Mouse (Mus musculus) stomach, embryonic 14.5 days (tissue): ENCODE measurements around the gene Dcun1d3. TPM values are rescaled to one million over a fixed set of nuclear protein-coding genes. Genes with fewer than 3 reads are reported as not detected.

Experiments
- ATAC-seq: fragments of 200-750 bp; cut with Nextera tagmentation; 2 replicates; pipeline ENCODE4 v1.8.0; 2017; ENCODE audit warnings: low read depth, moderate TSS enrichment; ENCODE audit not compliant: insufficient number of reproducible peaks, insufficient read depth, low FRiP score
- H3K27ac ChIP-seq: fragments of 300-500 bp; sonication (generic); 2 replicates; pipeline ENCODE4 v1.5.1; 2014; ENCODE audit warnings: mild to moderate bottlenecking, low read length, moderate library complexity, mixed read lengths
- H3K27me3 ChIP-seq: fragments of 300-500 bp; sonication (generic); 2 replicates; pipeline ENCODE4 v1.6.1; 2014; ENCODE audit warnings: low read length, control low read depth, mixed read lengths; ENCODE audit not compliant: control insufficient read depth, insufficient read depth
- H3K36me3 ChIP-seq: fragments of 300-500 bp; sonication (generic); 2 replicates; pipeline ENCODE4 v1.6.1; 2014; ENCODE audit warnings: mild to moderate bottlenecking, control low read depth, low read length, moderate library complexity, mixed read lengths; ENCODE audit not compliant: control insufficient read depth, insufficient read depth
- H3K4me1 ChIP-seq: fragments of 300-500 bp; sonication (generic); 2 replicates; pipeline ENCODE4 v1.6.1; 2014; ENCODE audit warnings: low read length, control low read depth, mixed read lengths; ENCODE audit not compliant: control insufficient read depth, insufficient read depth
- H3K4me2 ChIP-seq: fragments of 300-500 bp; sonication (generic); replicated peaks from 2 replicates; pipeline ENCODE4 v1.6.1; 2014; ENCODE audit warnings: low read depth, low read length, control low read depth
- H3K4me3 ChIP-seq: fragments of 300-500 bp; sonication (generic); 2 replicates; pipeline ENCODE4 v1.5.1; 2014; ENCODE audit warnings: low read depth, low read length, control low read depth
- H3K9ac ChIP-seq: fragments of 300-500 bp; sonication (generic); replicated peaks from 2 replicates; pipeline ENCODE4 v1.6.1; 2014; ENCODE audit warnings: low read depth, mild to moderate bottlenecking, control low read depth, low read length, moderate library complexity, mixed read lengths
- H3K9me3 ChIP-seq: fragments of 300-500 bp; sonication (generic); 2 replicates; pipeline ENCODE4 v1.6.1; 2016; ENCODE audit warnings: low read depth, low read length, control low read depth; ENCODE audit not compliant: control insufficient read depth
- WGBS: fragments of 180-500 bp; shearing (Covaris S2); extraction: QIAGEN DNeasy Blood & Tissue Kit; methylation state at CpG from one replicate; pipeline ENCODE4 v1.1.7; 2014; 5-methylcytosine and 5-hydroxymethylcytosine counted together
- polyA plus RNA-seq: library from polyadenylated mRNA; unstranded; fragments of >200 nt; fragmentation: Nextera tagmentation; extraction: Ambion mirVana; gene quantifications from 2 replicates; pipeline ENCODE4 v1.2.1, GENCODE M21; 2014

Dcun1d3 gene
- 5.5 and 8.4 TPM in 2 replicates for polyA plus RNA-seq

DNA sequence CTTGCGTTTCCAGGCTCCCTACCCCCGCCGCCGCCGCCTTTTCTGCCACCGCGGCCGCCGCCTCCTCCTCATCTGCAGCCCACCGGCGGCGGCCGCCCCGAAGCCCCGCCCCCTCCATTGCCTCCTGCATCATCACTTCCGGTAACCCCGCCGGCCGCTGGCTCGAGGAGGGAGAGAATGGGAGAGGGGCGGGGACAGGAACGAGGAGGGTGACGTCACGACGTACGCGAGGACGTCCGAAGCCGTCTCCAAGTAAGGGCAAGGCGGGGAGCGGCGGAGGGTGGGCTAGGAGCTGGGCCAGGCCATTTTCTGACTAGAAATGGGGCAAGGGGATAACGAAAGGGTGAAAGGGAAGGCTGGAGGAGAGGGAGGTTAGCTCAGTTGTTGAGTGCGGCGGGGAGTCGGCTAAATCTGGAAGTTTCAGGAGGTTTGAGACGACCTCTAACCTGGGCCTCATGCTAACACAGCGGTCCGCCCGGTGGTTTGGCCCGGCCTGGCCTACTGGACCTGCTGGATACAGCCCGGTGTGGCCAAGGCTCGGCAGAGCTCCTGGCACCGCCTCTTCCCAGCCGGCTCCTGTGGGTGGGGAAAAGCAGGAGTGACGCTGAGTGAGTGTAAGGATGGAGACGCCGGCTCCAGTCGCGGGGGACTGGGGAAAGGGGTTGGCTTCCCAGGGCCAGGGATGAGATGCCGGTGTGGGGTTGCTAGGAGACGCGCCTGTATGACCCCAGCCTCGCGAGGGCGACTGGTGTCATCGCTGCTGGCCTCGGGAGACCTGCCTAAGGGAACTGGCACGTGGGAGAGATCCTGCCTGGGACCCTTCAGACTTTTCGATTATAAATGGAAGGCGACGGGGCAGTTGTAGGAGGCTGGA is at the start of gene Dcun1d3, which contains the start of gene Lyrm1:
Dcun1d3 (minus strand) TSS at position 660 of the 874 bp plus-strand sequence.
Lyrm1 (plus strand) TSS at position 223 of the 874 bp plus-strand sequence.
- under 1% methylated on average over 55 of the region's 63 CpGs for WGBS
- Histone ChIP-seq H3K4me3 (peak within 1 kb of the TSS; percentile 68), H3K36me3 (no peaks in the 10 kb centered on the region), H3K27ac (peak within 1 kb of the TSS; percentile 96), H3K4me1 (0 out of 2 replicates have a peak, but pooled peaks cover 9% of the 10 kb centered on the region), H3K9ac (peak within 1 kb of the TSS; percentile 73), H3K9me3 (no peaks in the 10 kb centered on the region), H3K27me3 (no peaks in the 10 kb centered on the region), H3K4me2 (peak within 1 kb of the TSS; percentile 72)
- ATAC-seq: peak; percentile 98

DNA sequence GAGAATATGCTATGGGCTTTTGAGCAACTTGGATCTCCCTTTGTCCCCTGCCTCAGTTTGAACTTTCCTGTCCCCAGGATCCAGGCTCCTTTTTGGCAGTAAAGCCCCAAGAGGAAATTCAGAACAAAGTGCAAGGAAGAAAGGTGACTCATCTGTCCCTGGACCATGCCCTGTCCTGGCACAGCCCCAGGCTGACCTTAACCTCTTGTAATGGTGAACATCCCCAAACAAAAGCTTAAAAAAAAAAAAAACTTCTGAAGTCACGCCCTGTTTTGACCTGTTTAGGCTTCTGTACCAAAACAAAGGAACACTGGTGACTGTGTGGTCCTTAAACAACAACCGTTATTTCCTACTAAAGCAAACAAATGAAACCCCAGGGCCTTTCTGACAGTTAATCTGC is 45.5 kb upstream of the Dcun1d3 start:
- Histone ChIP-seq H3K27ac (no peak overlapping the region), H3K4me2 (no peak overlapping the region), H3K9ac (no peak overlapping the region), H3K9me3 (no peaks in the 10 kb centered on the region), H3K36me3 (no peaks in the 10 kb centered on the region), H3K27me3 (no peaks in the 10 kb centered on the region), H3K4me1 (no peaks in the 10 kb centered on the region), H3K4me3 (no peak overlapping the region)
- 56% methylated on average over 2 of the region's 2 CpGs for whole genome bisulfite sequencing
- ATAC-seq: no peak

- H3K4me1 ChIP-seq: no peaks in the 10 kb centered on the region
- 59% methylated on average over 5 of the region's 5 CpGs for WGBS
- H3K4me3 ChIP-seq: no peak overlapping the region
- no peak overlapping the region for H3K4me2 ChIP-seq
- H3K36me3 ChIP-seq: no peaks in the 10 kb centered on the region
- H3K27ac ChIP-seq: no peak overlapping the region
- ATAC-seq: no peak
- H3K27me3 ChIP-seq: no peaks in the 10 kb centered on the region
- no peak overlapping the region for H3K9ac ChIP-seq
- H3K9me3 ChIP-seq: no peaks in the 10 kb centered on the region
These were observed 40.9 kb upstream of the Dcun1d3 start for GRCm38 (mm10) chr7:119937036-119937435.

DNA sequence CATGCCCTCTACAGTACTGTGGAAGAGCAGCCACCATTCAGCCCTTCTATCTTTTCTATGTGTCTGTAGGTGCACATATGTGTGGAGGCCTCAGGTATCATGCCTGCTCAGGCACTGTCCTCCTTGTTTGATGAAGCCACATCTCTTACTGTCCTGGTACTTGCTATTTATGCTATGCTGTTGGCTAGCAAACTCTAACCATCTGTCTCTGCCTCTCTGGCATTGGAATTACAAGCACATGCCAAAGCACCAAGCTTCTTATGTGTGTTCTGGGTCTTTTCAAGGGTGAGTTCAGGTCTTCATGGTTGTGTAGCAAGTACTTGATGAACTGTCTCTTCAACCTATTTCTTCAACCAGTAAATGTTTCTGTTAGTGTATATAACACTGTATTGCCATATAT is 40.2 kb upstream of the Dcun1d3 start:
- Histone ChIP-seq H3K27me3 (no peaks in the 10 kb centered on the region), H3K4me2 (no peak overlapping the region), H3K9ac (no peak overlapping the region), H3K9me3 (no peaks in the 10 kb centered on the region), H3K4me1 (no peaks in the 10 kb centered on the region), H3K36me3 (no peaks in the 10 kb centered on the region), H3K27ac (no peak overlapping the region), H3K4me3 (no peak overlapping the region)
- ATAC-seq: no peak

GRCm38 (mm10) chr7:119928783-119929440 is 32.8 kb upstream of the Dcun1d3 start:
- Histone ChIP-seq H3K4me3 (no peak overlapping the region), H3K4me2 (no peak overlapping the region), H3K9ac (no peak overlapping the region), H3K36me3 (no peaks in the 10 kb centered on the region), H3K9me3 (no peaks in the 10 kb centered on the region), H3K27me3 (no peaks in the 10 kb centered on the region), H3K4me1 (no peaks in the 10 kb centered on the region), H3K27ac (no peak overlapping the region)
- no peak for ATAC-seq
- WGBS: 71% methylated on average over 2 of the region's 2 CpGs

GRCm38 (mm10) chr7:119921054-119921453 is 25.0 kb upstream of the Dcun1d3 start:
- no peak overlapping the region for H3K4me2 ChIP-seq
- no peak overlapping the region for H3K27ac ChIP-seq
- 82% methylated on average over 4 of the region's 4 CpGs for WGBS
- no peak for ATAC-seq
- no peaks in the 10 kb centered on the region for H3K9me3 ChIP-seq
- no peaks in the 10 kb centered on the region for H3K4me1 ChIP-seq
- no peak overlapping the region for H3K4me3 ChIP-seq
- no peak overlapping the region for H3K9ac ChIP-seq
- H3K27me3 ChIP-seq: no peaks in the 10 kb centered on the region
- H3K36me3 ChIP-seq: no peaks in the 10 kb centered on the region

DNA sequence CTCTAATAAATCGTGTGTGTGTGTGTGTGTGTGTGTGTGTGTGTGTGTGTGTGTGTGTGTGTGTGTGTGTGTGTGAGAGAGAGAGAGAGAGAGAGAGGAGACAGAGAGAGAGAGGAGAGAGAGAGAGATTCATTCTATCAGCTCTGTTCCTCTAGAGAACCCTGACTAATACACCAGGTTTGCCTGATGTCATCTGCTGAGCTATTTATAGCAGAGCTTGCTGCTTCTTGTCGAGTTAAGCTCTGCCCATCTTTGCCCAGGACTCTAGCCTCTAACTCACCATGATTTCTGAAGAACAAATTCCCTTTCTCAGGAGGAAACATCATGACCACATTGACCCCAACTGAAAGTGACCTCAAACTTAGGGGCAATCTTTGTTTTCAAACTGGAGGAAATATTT is 24.4 kb upstream of the Dcun1d3 start:
- H3K36me3 ChIP-seq: no peaks in the 10 kb centered on the region
- H3K9ac ChIP-seq: no peak overlapping the region
- H3K4me1 ChIP-seq: no peaks in the 10 kb centered on the region
- H3K27ac ChIP-seq: no peak overlapping the region
- ATAC-seq: no peak
- no peak overlapping the region for H3K4me2 ChIP-seq
- 46% methylated on average over 2 of the region's 2 CpGs for WGBS
- no peaks in the 10 kb centered on the region for H3K27me3 ChIP-seq
- no peak overlapping the region for H3K4me3 ChIP-seq
- no peaks in the 10 kb centered on the region for H3K9me3 ChIP-seq

GRCm38 (mm10) chr7:119911727-119912126 is 15.6 kb upstream of the Dcun1d3 start:
- Histone ChIP-seq H3K9me3 (no peaks in the 10 kb centered on the region), H3K4me1 (no peaks in the 10 kb centered on the region), H3K4me2 (no peak overlapping the region), H3K27ac (no peak overlapping the region), H3K9ac (no peak overlapping the region), H3K4me3 (no peak overlapping the region), H3K36me3 (no peaks in the 10 kb centered on the region), H3K27me3 (no peaks in the 10 kb centered on the region)
- no peak for ATAC-seq
- WGBS: 67% methylated on average over 3 of the region's 3 CpGs
